Mouse (Mus musculus): ENCODE measurements at regions not wholly inside any gene's neighbourhood (a gene's known extent, or its start where the extent isn't known, plus 50 kb on each side); places are given as distances from the start of the nearest gene placed in this dataset.
A peak's percentile ranks its signal among the peaks of the same experiment; 100 is the strongest.

- TF ChIP-seq FLI1 (IDR thresholded peaks at IDR 0.05; ENCODE audit: low read length), result no peak
- TF ChIP-seq GATA1 (IDR thresholded peaks at IDR 0.05; ENCODE audit: borderline replicate concordance, low read length), result no peak
- Histone ChIP-seq H3K36me3 (replicated peaks; ENCODE audit: low read length) (no peaks in the 10 kb centered on the region), H3K4me3 (replicated peaks) (no peak overlapping the region), H3K9me3 (no peaks in the 10 kb centered on the region), H3K27me3 (replicated peaks) (no peaks in the 10 kb centered on the region), H3K4me1 (no peaks in the 10 kb centered on the region)
These were observed 768.2 kb upstream of the Steap1 start for GRCm38 (mm10) chr5:6517337-6517736.

DNA sequence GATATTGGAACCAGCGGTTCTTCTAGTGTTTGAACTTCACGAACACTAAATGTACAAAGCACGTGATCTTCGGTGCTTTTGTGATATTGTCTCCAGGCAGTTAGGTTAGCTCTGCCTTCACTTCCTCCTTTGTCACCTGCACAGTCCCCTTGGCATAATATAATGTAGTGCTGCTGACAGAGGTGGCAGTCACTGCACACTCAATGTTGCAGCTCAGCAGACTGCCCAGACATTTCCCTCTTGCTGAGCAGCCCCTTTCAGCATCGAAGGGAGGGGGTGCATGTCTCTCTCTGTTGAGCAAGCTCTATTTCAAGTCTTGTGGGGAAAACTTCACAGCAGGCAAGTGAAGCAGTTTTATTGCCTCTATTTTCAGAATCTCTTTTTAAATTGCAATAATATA, 731.7 kb upstream of the Steap1 start:
- Histone ChIP-seq H3K36me3 (replicated peaks; ENCODE audit: low read length) (no peaks in the 10 kb centered on the region), H3K4me3 (replicated peaks) (peak overlapping the region; percentile 28), H3K4me1 (no peaks in the 10 kb centered on the region), H3K27me3 (replicated peaks) (no peaks in the 10 kb centered on the region), H3K9me3 (no peaks in the 10 kb centered on the region)
- TF ChIP-seq GATA1 (IDR thresholded peaks at IDR 0.05; ENCODE audit: borderline replicate concordance, low read length) (no peak), FLI1 (IDR thresholded peaks at IDR 0.05; ENCODE audit: low read length) (no peak)
